Mouse (Mus musculus) embryonic facial prominence, embryonic 13.5 days (tissue): ENCODE data around the gene Nr2f2. TPM values are rescaled to one million over a fixed set of nuclear protein-coding genes. Genes with fewer than 3 reads are reported as not detected.

Experiments
- ATAC-seq: fragments of 200-750 bp; cut with Nextera tagmentation; 2 replicates; pipeline ENCODE4 v1.8.0; 2017; ENCODE audit warnings: low read depth; ENCODE audit not compliant: insufficient number of reproducible peaks, insufficient read depth, low FRiP score, low TSS enrichment
- H3K27ac ChIP-seq: fragments of 300-500 bp; sonication (generic); 2 replicates; pipeline ENCODE4 v1.5.1; 2015; ENCODE audit warnings: moderate library complexity, mild to moderate bottlenecking, inconsistent platforms
- H3K27me3 ChIP-seq: fragments of 300-500 bp; sonication (generic); 2 replicates; pipeline ENCODE4 v1.6.1; 2015; ENCODE audit warnings: mild to moderate bottlenecking, inconsistent platforms
- H3K36me3 ChIP-seq: fragments of 300-500 bp; sonication (generic); 2 replicates; pipeline ENCODE4 v1.6.1; 2015; ENCODE audit warnings: mild to moderate bottlenecking, inconsistent platforms
- H3K4me1 ChIP-seq: fragments of 300-500 bp; sonication (generic); 2 replicates; pipeline ENCODE4 v1.6.1; 2015; ENCODE audit warnings: inconsistent platforms
- H3K4me2 ChIP-seq: fragments of 300-500 bp; sonication (generic); 2 replicates; pipeline ENCODE4 v1.6.1; 2015; ENCODE audit warnings: moderate library complexity, mild to moderate bottlenecking, inconsistent platforms
- H3K4me3 ChIP-seq: fragments of 300-500 bp; sonication (generic); 2 replicates; pipeline ENCODE4 v1.5.1; 2015; ENCODE audit warnings: mild to moderate bottlenecking, inconsistent platforms
- H3K9ac ChIP-seq: fragments of 300-500 bp; sonication (generic); 2 replicates; pipeline ENCODE4 v1.6.1; 2015; ENCODE audit warnings: mild to moderate bottlenecking, inconsistent platforms
- H3K9me3 ChIP-seq: fragments of 300-500 bp; sonication (generic); 2 replicates; pipeline ENCODE4 v1.6.1; 2016; ENCODE audit warnings: inconsistent platforms
- WGBS: fragments of 180-500 bp; shearing (Covaris S2); methylation state at CpG from one replicate; pipeline ENCODE4 v1.1.7; 2015; ENCODE audit warnings: mixed read lengths; 5-methylcytosine and 5-hydroxymethylcytosine counted together
- polyA plus RNA-seq: library from polyadenylated mRNA; unstranded; fragments of >200 nt; fragmentation: Nextera tagmentation; extraction: Ambion mirVana; gene quantifications from 2 replicates; pipeline ENCODE4 v1.2.1, GENCODE M21; 2015

Nr2f2 gene
- polyA plus RNA-seq, 1 experiment from 2014 or later: 42.9 TPM

GRCm38 (mm10) chr7:70337581-70338264, 28.8 kb downstream of the Nr2f2 start:
- 0 out of 2 replicates have a peak overlapping the region, but pooled peaks have one; percentile 44 for H3K9ac ChIP-seq
- no peak for ATAC-seq
- H3K4me2 ChIP-seq: peak overlapping the region; percentile 48
- H3K27ac ChIP-seq: no peak overlapping the region
- no peaks in the 10 kb centered on the region for H3K36me3 ChIP-seq
- peaks cover 12% of the 10 kb centered on the region; the same call in 1 of the 2 replicates for H3K4me1 ChIP-seq
- peaks cover 96% of the 10 kb centered on the region for H3K27me3 ChIP-seq
- H3K4me3 ChIP-seq: peak overlapping the region; percentile 27
- WGBS: 3% methylated on average over 37 of the region's 37 CpGs
- no peaks in the 10 kb centered on the region for H3K9me3 ChIP-seq

GRCm38 (mm10) chr7:70336571-70337240, 29.8 kb downstream of the Nr2f2 start:
- H3K9ac ChIP-seq: no peak overlapping the region
- no peak overlapping the region for H3K4me3 ChIP-seq
- H3K4me2 ChIP-seq: no peak overlapping the region
- no peak overlapping the region for H3K27ac ChIP-seq
- ATAC-seq: no peak
- peaks cover 20% of the 10 kb centered on the region for H3K4me1 ChIP-seq
- 16% methylated on average over 13 of the region's 13 CpGs for WGBS
- no peaks in the 10 kb centered on the region for H3K9me3 ChIP-seq
- peaks cover 98% of the 10 kb centered on the region for H3K27me3 ChIP-seq
- no peaks in the 10 kb centered on the region for H3K36me3 ChIP-seq

- H3K4me3 ChIP-seq: no peak overlapping the region
- no peak overlapping the region for H3K9ac ChIP-seq
- H3K27me3 ChIP-seq: peaks cover 98% of the 10 kb centered on the region
- 33% methylated on average over 3 of the region's 3 CpGs for WGBS
- no peak overlapping the region for H3K4me2 ChIP-seq
- no peak for ATAC-seq
- no peak overlapping the region for H3K27ac ChIP-seq
- no peaks in the 10 kb centered on the region for H3K36me3 ChIP-seq
- peaks cover 25% of the 10 kb centered on the region for H3K4me1 ChIP-seq
- no peaks in the 10 kb centered on the region for H3K9me3 ChIP-seq
Observed at GRCm38 (mm10) chr7:70336126-70336525, 30.4 kb downstream of the Nr2f2 start.

GRCm38 (mm10) chr7:70335411-70335810, 31.1 kb downstream of the Nr2f2 start:
- H3K4me2 ChIP-seq: no peak overlapping the region

GRCm38 (mm10) chr7:70334836-70335235, 31.7 kb downstream of the Nr2f2 start:
- no peak for ATAC-seq
- Histone ChIP-seq H3K27ac (no peak overlapping the region), H3K27me3 (peaks cover 97% of the 10 kb centered on the region), H3K4me1 (peaks cover 30% of the 10 kb centered on the region), H3K9ac (0 out of 2 replicates have a peak overlapping the region, but pooled peaks have one; percentile 32), H3K4me3 (peak overlapping the region; percentile 19; the same call in 1 of the 2 replicates), H3K36me3 (no peaks in the 10 kb centered on the region), H3K9me3 (no peaks in the 10 kb centered on the region), H3K4me2 (peak overlapping the region; percentile 49)
- 1% methylated on average over 17 of the region's 17 CpGs for WGBS

More at GRCm38 (mm10) chr7:70335411-70335810, 31.1 kb downstream of the Nr2f2 start:
- no peak for ATAC-seq
- Histone ChIP-seq H3K4me1 (peaks cover 30% of the 10 kb centered on the region), H3K27ac (no peak overlapping the region), H3K27me3 (peaks cover 98% of the 10 kb centered on the region), H3K9ac (no peak overlapping the region), H3K36me3 (no peaks in the 10 kb centered on the region), H3K4me3 (no peak overlapping the region), H3K9me3 (no peaks in the 10 kb centered on the region)
- 9% methylated on average over 7 of the region's 7 CpGs for WGBS

- Histone ChIP-seq H3K27ac (no peak overlapping the region), H3K9ac (no peak overlapping the region), H3K4me2 (no peak overlapping the region), H3K36me3 (no peaks in the 10 kb centered on the region), H3K4me1 (peaks cover 30% of the 10 kb centered on the region), H3K27me3 (peaks cover 97% of the 10 kb centered on the region), H3K4me3 (no peak overlapping the region), H3K9me3 (no peaks in the 10 kb centered on the region)
- 9% methylated on average over 11 of the region's 11 CpGs for WGBS
- no peak for ATAC-seq
Observed at GRCm38 (mm10) chr7:70333851-70334250, 32.7 kb downstream of the Nr2f2 start.

- Histone ChIP-seq H3K9me3 (no peaks in the 10 kb centered on the region), H3K4me3 (no peak overlapping the region), H3K36me3 (no peaks in the 10 kb centered on the region), H3K9ac (no peak overlapping the region), H3K4me2 (no peak overlapping the region), H3K27me3 (peaks cover 97% of the 10 kb centered on the region), H3K27ac (no peak overlapping the region), H3K4me1 (peaks cover 30% of the 10 kb centered on the region)
- no peak for ATAC-seq
- 8% methylated on average over 14 of the region's 14 CpGs for WGBS
Observed at GRCm38 (mm10) chr7:70332926-70333664, 33.4 kb downstream of the Nr2f2 start.

- H3K36me3 ChIP-seq: no peaks in the 10 kb centered on the region
- H3K4me2 ChIP-seq: peak overlapping the region; percentile 73
- WGBS: 2% methylated on average over 26 of the region's 26 CpGs
- peak overlapping the region; percentile 55; the same call in 1 of the 2 replicates for H3K9ac ChIP-seq
- no peak for ATAC-seq
- peaks cover 23% of the 10 kb centered on the region for H3K4me1 ChIP-seq
- no peak overlapping the region for H3K27ac ChIP-seq
- H3K27me3 ChIP-seq: peaks cover 97% of the 10 kb centered on the region
- H3K4me3 ChIP-seq: peak overlapping the region; percentile 41
- H3K9me3 ChIP-seq: no peaks in the 10 kb centered on the region
Observed at GRCm38 (mm10) chr7:70332064-70332850, 34.3 kb downstream of the Nr2f2 start.

- H3K9me3 ChIP-seq: no peaks in the 10 kb centered on the region
- H3K27me3 ChIP-seq: peaks cover 97% of the 10 kb centered on the region
- ATAC-seq: peak; percentile 53; the same call in 1 of the 2 replicates
- H3K36me3 ChIP-seq: no peaks in the 10 kb centered on the region
- peak overlapping the region; percentile 73 for H3K4me2 ChIP-seq
- H3K4me1 ChIP-seq: peaks cover 22% of the 10 kb centered on the region
- peak overlapping the region; percentile 41 for H3K4me3 ChIP-seq
- under 1% methylated on average over 48 of the region's 48 CpGs for WGBS
- H3K27ac ChIP-seq: no peak overlapping the region
- H3K9ac ChIP-seq: peak overlapping the region; percentile 55; the same call in 1 of the 2 replicates
Observed at GRCm38 (mm10) chr7:70331243-70332063, 35.1 kb downstream of the Nr2f2 start.

- Histone ChIP-seq H3K27me3 (peaks cover 97% of the 10 kb centered on the region), H3K9ac (no peak overlapping the region)
Observed at GRCm38 (mm10) chr7:70330761-70331242, 35.7 kb downstream of the Nr2f2 start.

More at GRCm38 (mm10) chr7:70330761-70331242, 35.7 kb downstream of the Nr2f2 start:
- H3K4me1 ChIP-seq: peaks cover 22% of the 10 kb centered on the region
- peak overlapping the region; percentile 73 for H3K4me2 ChIP-seq
- no peak for ATAC-seq
- H3K27ac ChIP-seq: no peak overlapping the region
- H3K4me3 ChIP-seq: peak overlapping the region; percentile 41; the same call in 1 of the 2 replicates
- WGBS: under 1% methylated on average over 19 of the region's 19 CpGs
- no peaks in the 10 kb centered on the region for H3K9me3 ChIP-seq
- no peaks in the 10 kb centered on the region for H3K36me3 ChIP-seq
